Mouse (Mus musculus) MEL (cell line): Measurements from ENCODE around the gene Atp5d.

Experiments
- CHD2 ChIP-seq: IDR thresholded peaks from 2 replicates; pipeline ENCODE4 v1.6.1; 2011; ENCODE audit warnings: low read length, improper control_type of control experiment
- CTCF ChIP-seq, 3 experiments: IDR thresholded peaks in 2 of 3; conservative IDR thresholded peaks in 1 of 3; 2 replicates each; pipeline ENCODE4 v1.5.1; 2011 to 2012; ENCODE audit warnings: low read length in 3 of 3, low read depth in 2 of 3, mild to moderate bottlenecking in 2 of 3, improper control_type of control experiment in 1 of 3, inconsistent platforms in 1 of 3, mixed read lengths in 1 of 3, moderate library complexity in 1 of 3; ENCODE audit not compliant: control insufficient read depth in 1 of 3, insufficient read depth in 1 of 3, poor library complexity in 1 of 3, severe bottlenecking in 1 of 3
- EP300 ChIP-seq, 2 experiments: IDR thresholded peaks; 2 replicates each; pipeline ENCODE4 v1.6.1; 2011; ENCODE audit warnings: improper control_type of control experiment in 2 of 2, low read length in 2 of 2, low read depth in 1 of 2, mild to moderate bottlenecking in 1 of 2
- ETS1 ChIP-seq: IDR thresholded peaks from 2 replicates; pipeline ENCODE4 v1.6.1; 2012; ENCODE audit warnings: low read depth, mild to moderate bottlenecking, inconsistent platforms, low read length, improper control_type of control experiment, moderate library complexity
- GATA1 ChIP-seq: IDR thresholded peaks from 2 replicates; pipeline ENCODE4 v1.6.1; 2011; ENCODE audit warnings: low read depth, low read length, improper control_type of control experiment
- JUND ChIP-seq: IDR thresholded peaks from 2 replicates; pipeline ENCODE4 v1.6.1; 2011; ENCODE audit warnings: low read depth, mild to moderate bottlenecking, improper control_type of control experiment, low read length
- MAFK ChIP-seq: IDR thresholded peaks from 2 replicates; pipeline ENCODE4 v1.6.1; 2011; ENCODE audit warnings: low read depth, mild to moderate bottlenecking, low read length, improper control_type of control experiment, borderline replicate concordance
- MAX ChIP-seq: IDR thresholded peaks from 2 replicates; pipeline ENCODE4 v1.6.1; 2011; ENCODE audit warnings: low read length, improper control_type of control experiment
- NRF1 ChIP-seq: IDR thresholded peaks from 2 replicates; pipeline ENCODE4 v1.6.1; 2014; ENCODE audit warnings: low read depth, mild to moderate bottlenecking, inconsistent platforms, low read length, improper control_type of control experiment, moderate library complexity; ENCODE audit not compliant: poor library complexity, insufficient read depth, severe bottlenecking
- POLR2A ChIP-seq, 2 experiments: IDR thresholded peaks; 2 replicates each; pipeline ENCODE4 v1.6.1; 2011 to 2012; ENCODE audit warnings: low read length in 2 of 2, mild to moderate bottlenecking in 2 of 2, control low read depth in 1 of 2, improper control_type of control experiment in 1 of 2, low read depth in 1 of 2, moderate library complexity in 1 of 2; ENCODE audit not compliant: control insufficient read depth in 1 of 2, insufficient read depth in 1 of 2, poor library complexity in 1 of 2
- RAD21 ChIP-seq: IDR thresholded peaks from 2 replicates; pipeline ENCODE4 v1.6.1; 2011; ENCODE audit warnings: mild to moderate bottlenecking, low read depth, low read length, improper control_type of control experiment
- TCF12 ChIP-seq: IDR thresholded peaks from 2 replicates; pipeline ENCODE4 v1.6.1; 2014; ENCODE audit warnings: low read depth, mild to moderate bottlenecking, inconsistent platforms, low read length, improper control_type of control experiment, moderate library complexity
- USF1 ChIP-seq: IDR thresholded peaks from 2 replicates; pipeline ENCODE4 v1.6.1; 2014; ENCODE audit warnings: low read depth, mild to moderate bottlenecking, inconsistent platforms, low read length, improper control_type of control experiment, moderate library complexity
- ZNF384 ChIP-seq: IDR thresholded peaks from 2 replicates; pipeline ENCODE4 v1.6.1; 2012; ENCODE audit warnings: low read depth, mild to moderate bottlenecking, inconsistent platforms, low read length, improper control_type of control experiment

- TF ChIP-seq POLR2A (IDR thresholded peaks at IDR 0.05; ENCODE audit: control insufficient read depth in 1 of 2, insufficient read depth in 1 of 2, low read depth in 1 of 2, low read length in 2 of 2, poor library complexity in 1 of 2) (no peak), GATA1 (no peak), TCF12 (no peak), ETS1 (no peak), MAFK (no peak), ZNF384 (no peak), NRF1 (no peak), USF1 (no peak), CTCF (IDR thresholded peaks at IDR 0.05 in 2 of 3, conservative IDR thresholded peaks at IDR 0.05 in 1 of 3; ENCODE audit: control insufficient read depth in 1 of 3, insufficient read depth in 1 of 3, low read depth in 2 of 3, low read length in 3 of 3, poor library complexity in 1 of 3, severe bottlenecking in 1 of 3) (no peak), EP300 (IDR thresholded peaks at IDR 0.05; ENCODE audit: low read depth in 1 of 2, low read length in 2 of 2) (no peak), RAD21 (no peak), JUND (no peak), CHD2 (no peak), MAX (no peak)
Measured at GRCm38 (mm10) chr10:80145896-80146295, 7.5 kb downstream of the Atp5d start.
